Mouse (Mus musculus): ENCODE data around the gene Anapc16.

Anapc16 gene

GRCm38 (mm10) chr10:59965788-59966187 lies 37.1 kb downstream of the Anapc16 start:
- TF ChIP-seq GATA4 (IDR thresholded peaks at IDR 0.05; ENCODE audit: insufficient replicate concordance, low read length) = no peak

DNA sequence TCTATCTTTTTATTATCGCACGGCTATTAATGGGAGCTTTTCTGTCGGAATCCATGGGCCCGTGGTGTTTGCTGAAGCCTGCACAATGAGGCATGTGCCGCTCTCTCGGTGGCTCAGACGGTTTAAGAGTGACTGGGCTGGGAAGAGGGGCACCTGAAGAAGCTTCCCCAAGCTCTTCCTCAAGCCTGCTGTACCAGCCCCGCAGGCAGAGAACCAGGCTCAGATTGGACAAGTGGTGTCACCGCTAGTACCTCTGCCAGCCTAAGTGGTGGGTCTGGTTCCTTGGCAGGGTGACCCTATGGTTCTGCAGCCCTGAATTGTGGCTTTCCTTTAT lies 37.6 kb downstream of the Anapc16 start:
- TF ChIP-seq GATA4 (IDR thresholded peaks at IDR 0.05; ENCODE audit: insufficient replicate concordance, low read length) = no peak

DNA sequence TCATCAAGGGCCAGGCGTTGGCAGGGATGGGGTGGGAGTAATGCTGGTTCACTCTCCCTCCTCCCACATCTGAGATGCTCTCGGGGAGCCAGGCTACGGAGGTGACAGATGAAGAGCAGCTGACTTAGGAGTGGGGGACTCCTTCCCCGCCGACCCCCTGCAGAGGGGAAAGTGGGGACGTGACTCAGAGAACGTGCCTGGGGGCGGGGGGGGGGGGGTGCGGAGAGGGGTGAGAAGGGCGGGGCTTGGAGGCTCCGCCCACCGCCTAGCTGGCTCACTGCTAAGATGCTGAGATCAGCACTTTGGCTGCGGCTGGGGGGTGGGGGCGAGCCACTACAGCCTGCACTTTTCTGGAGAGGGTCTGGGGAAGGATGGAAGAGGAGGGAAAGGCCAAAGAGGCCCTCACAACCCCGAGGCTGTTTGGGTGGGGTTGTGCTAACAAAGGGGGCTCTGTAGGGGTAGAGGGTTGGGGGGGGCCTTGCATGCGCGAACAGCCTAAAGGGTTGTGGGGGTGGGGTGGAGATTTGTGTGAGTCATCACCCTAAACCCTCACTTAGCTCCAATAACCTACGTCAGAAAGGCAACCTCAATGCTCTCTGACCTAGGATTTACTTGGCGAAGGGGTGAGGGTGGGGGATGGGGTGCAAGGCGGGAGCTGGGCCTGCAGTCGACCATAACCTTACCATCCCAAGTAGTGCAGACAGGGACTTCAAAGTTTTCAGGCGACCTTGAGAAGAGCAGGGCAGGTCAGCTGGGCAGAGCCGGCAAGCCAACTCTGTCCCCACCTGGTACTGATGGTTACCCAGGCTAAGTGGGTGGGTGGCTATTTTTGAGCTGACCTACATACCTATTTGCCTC lies 38.2 kb downstream of the Anapc16 start:
- TF ChIP-seq GATA4 (IDR thresholded peaks at IDR 0.05; ENCODE audit: insufficient replicate concordance, low read length) = no peak

DNA sequence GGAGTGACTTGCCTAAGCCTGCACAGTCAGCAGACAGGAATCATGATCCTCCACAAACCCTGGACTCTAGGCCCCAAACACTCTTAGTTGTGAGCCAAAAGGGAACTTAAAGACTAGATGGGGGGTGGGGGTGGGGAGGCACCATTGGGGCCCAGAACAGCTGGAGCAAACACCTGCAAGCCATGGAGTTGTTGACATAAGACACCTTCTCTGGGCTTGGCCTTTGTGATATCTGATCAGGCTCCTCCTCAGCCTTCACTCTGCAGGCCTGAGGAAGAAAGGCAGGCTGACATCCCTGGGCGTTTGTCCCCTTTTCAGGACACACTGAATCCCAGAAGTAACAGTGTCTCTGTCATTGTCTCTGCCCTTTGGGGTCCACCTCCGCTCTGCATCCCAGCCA lies 39.3 kb downstream of the Anapc16 start:
- no peak for TF ChIP-seq GATA4 (IDR thresholded peaks at IDR 0.05; ENCODE audit: insufficient replicate concordance, low read length)

DNA sequence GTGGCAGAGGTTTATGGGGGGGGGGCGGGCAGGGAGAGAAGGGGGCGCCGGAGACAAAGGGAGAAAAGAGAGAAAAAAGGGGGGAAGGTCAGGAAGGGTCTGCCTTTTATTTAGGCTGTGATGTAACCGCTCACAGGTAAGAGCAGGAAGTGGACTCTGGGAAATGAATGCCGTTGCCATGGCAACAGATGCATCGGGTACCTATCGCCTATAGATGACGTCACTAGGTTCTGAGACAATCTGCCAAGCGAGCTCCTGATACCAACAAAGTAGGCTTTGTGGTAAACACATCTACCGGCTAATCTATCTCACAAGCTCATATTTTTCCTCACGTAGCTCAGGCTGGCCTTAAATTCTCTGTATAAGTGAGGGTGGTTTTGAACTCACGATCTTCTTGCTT lies 43.4 kb downstream of the Anapc16 start:
- no peak for TF ChIP-seq GATA4 (IDR thresholded peaks at IDR 0.05; ENCODE audit: insufficient replicate concordance, low read length)

DNA sequence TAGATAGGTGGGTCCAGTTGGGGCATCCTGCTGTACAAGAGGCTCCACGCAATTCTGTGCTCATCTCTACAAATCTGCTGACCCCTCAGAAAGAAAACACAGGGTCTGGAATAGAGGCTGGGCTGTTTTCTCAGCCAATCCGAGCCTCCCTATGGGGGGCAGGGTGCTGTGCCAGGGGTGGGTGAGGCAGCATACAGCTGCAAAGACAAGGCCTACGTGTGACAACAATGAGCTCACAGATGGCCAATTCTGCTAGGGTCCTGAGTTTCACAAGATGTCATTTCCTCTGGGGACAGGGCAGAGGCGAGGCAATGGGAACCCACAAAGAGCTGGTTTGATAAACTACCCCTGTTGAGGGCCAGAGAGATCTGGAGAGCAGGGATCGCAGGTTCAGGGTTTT lies 44.5 kb downstream of the Anapc16 start:
- TF ChIP-seq GATA4 (IDR thresholded peaks at IDR 0.05; ENCODE audit: insufficient replicate concordance, low read length) = no peak

- TF ChIP-seq GATA4 (IDR thresholded peaks at IDR 0.05; ENCODE audit: insufficient replicate concordance, low read length) = no peak
These were observed 45.5 kb downstream of the Anapc16 start for GRCm38 (mm10) chr10:59957171-59958149.

GRCm38 (mm10) chr10:59956681-59957080 lies 46.3 kb downstream of the Anapc16 start:
- TF ChIP-seq GATA4 (IDR thresholded peaks at IDR 0.05; ENCODE audit: insufficient replicate concordance, low read length) = no peak

- no peak for TF ChIP-seq GATA4 (IDR thresholded peaks at IDR 0.05; ENCODE audit: insufficient replicate concordance, low read length)
These were observed 49.3 kb downstream of the Anapc16 start for GRCm38 (mm10) chr10:59953564-59954039.

DNA sequence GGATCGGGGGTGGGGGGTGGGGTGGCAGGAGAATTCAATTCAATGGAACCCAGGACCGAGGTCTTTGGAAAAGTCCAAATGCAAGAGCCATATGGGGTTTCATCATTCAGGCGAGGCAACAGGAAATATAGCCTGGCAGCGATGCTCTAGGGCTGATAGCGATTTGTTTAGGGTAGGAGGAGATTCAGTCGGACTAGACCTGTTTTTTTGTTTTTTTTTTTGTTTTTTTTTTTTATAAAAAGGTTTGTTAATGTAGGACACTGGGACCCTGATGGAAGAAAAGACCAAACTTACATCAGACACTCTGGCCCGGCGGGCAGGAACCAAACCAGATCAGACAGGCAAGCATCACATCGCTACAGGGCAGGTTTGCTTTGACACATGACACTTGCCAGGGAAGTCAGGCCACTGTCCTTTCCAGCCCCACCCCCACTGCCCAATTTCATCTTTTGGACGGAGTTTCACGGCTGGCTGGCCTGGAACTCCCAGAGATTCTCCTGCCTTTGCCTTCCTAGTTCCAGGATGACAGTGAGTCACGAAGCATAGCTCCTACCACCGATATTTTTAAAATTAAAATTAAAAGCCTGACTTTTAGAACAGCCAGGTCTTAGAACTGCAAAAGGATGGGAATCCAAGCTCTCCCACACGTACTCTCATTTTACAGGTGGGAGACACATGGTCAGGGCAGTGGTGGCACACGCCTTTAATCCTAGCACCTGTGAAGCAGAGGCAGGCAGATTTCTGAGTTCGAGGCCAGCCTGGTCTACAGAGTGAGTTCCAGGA lies 50.0 kb downstream of the Anapc16 start:
- TF ChIP-seq GATA4 (IDR thresholded peaks at IDR 0.05; ENCODE audit: insufficient replicate concordance, low read length) = no peak

- TF ChIP-seq GATA4 (IDR thresholded peaks at IDR 0.05; ENCODE audit: insufficient replicate concordance, low read length) = no peak
These were observed 50.7 kb downstream of the Anapc16 start for GRCm38 (mm10) chr10:59952152-59952780.

- no peak for TF ChIP-seq GATA4 (IDR thresholded peaks at IDR 0.05; ENCODE audit: insufficient replicate concordance, low read length)
These were observed 51.5 kb downstream of the Anapc16 start, which contains the start of gene Ddit4 for GRCm38 (mm10) chr10:59951211-59952151. TSS of gene Ddit4 (minus strand) at chr10:59951834.

DNA sequence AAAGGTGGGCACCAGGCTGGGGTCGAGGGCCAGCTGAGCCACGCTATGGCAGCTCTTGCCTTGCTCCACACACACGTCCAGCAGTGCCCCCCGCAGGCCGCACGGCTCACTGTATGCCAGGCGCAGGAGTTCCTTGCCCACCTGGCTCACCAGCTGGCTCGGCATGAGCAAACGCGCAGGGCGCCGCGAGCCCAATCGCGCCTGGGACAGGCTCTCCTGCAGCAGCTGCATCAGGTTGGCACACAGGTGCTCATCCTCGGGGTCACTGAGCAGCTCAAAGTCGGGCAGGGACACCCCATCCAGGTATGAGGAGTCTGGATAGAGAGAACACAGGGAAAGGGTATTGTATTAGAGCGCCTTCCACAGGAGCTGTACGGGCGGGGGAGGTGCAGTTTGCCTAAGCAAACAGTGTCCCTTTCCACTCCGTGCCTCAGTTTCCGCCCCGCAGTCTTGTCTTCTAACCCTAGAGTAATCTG lies 52.2 kb downstream of the Anapc16 start:
- TF ChIP-seq GATA4 (IDR thresholded peaks at IDR 0.05; ENCODE audit: insufficient replicate concordance, low read length) = no peak
